Mouse (Mus musculus) gastrocnemius, postnatal 10 days (tissue): ENCODE data around the gene Rhoa. TPM values are rescaled to one million over a fixed set of nuclear protein-coding genes. Genes with fewer than 3 reads are reported as not detected.
A peak's percentile ranks its signal among the peaks of the same experiment; 100 is the strongest.

ENCODE experiments used
- DNase-seq: peaks from one replicate; pipeline ENCODE4 v3.0.0; 2021; ENCODE audit warnings: mixed read lengths
- total RNA-seq, 2 experiments: library from RNA; stranded (reverse); gene quantifications; 2 replicates each; pipeline ENCODE4 v1.2.3; 2021

Gene Rhoa
- total RNA-seq, 2 experiments from 2014 or later: 211 to 226 TPM

- DNase-seq: no peak
Observed at GRCm38 (mm10) chr9:108340258-108341138, 34.6 kb downstream of the Rhoa start.

GRCm38 (mm10) chr9:108341139-108341475 is 35.2 kb downstream of the Rhoa start:
- DNase-seq: no peak

GRCm38 (mm10) chr9:108341801-108342200 is 35.9 kb downstream of the Rhoa start:
- DNase-seq: no peak

- DNase-seq: no peak
Observed at GRCm38 (mm10) chr9:108342301-108342831, 36.4 kb downstream of the Rhoa start.

GRCm38 (mm10) chr9:108343331-108343730 is 37.4 kb downstream of the Rhoa start:
- DNase-seq: no peak

- DNase-seq: no peak
Observed at GRCm38 (mm10) chr9:108343835-108344234, 37.9 kb downstream of the Rhoa start.

GRCm38 (mm10) chr9:108344471-108344870 is 38.5 kb downstream of the Rhoa start:
- DNase-seq: no peak

- DNase-seq: no peak
Observed at GRCm38 (mm10) chr9:108347024-108347423, 41.1 kb downstream of the Rhoa start.

- DNase-seq: peak; percentile 89
Observed at GRCm38 (mm10) chr9:108347540-108348289, 41.8 kb downstream of the Rhoa start, which contains the start of gene Usp4. Usp4 (plus strand) TSS chr9:108347853.

- no peak for DNase-seq
Observed at GRCm38 (mm10) chr9:108348290-108348680, 42.4 kb downstream of the Rhoa start.

GRCm38 (mm10) chr9:108349727-108350126 is 43.8 kb downstream of the Rhoa start:
- no peak for DNase-seq

- DNase-seq: no peak
Observed at GRCm38 (mm10) chr9:108378234-108378633, 72.3 kb downstream of the Rhoa start.

- DNase-seq: no peak
Observed at GRCm38 (mm10) chr9:108378736-108379135, 72.8 kb downstream of the Rhoa start.

- no peak for DNase-seq
Observed at GRCm38 (mm10) chr9:108379294-108379693, 73.4 kb downstream of the Rhoa start.

- DNase-seq: no peak
Observed at GRCm38 (mm10) chr9:108381382-108381781, 75.5 kb downstream of the Rhoa start.

GRCm38 (mm10) chr9:108385006-108385405 is 79.1 kb downstream of the Rhoa start:
- DNase-seq: no peak

- no peak for DNase-seq
Observed at GRCm38 (mm10) chr9:108386816-108387215, 80.9 kb downstream of the Rhoa start.

Other genes with a start within 250 kb of the Rhoa start
- gene Mst1, start 225.7 kb upstream of the Rhoa start, total RNA-seq: under 1 TPM in 1 of 2 experiments, not detected in 1; 0.11 TPM
- gene Rnf123, start 222.8 kb upstream of the Rhoa start, total RNA-seq: 100 to 1,000 TPM; 153 to 172 TPM
- 10 to 100 TPM; 33.9 to 36.6 TPM for gene Apeh, start 211.5 kb upstream of the Rhoa start, total RNA-seq
- gene Bsn, start 115.7 kb upstream of the Rhoa start, total RNA-seq: under 1 TPM; 0.47 to 0.54 TPM
- 100 to 1,000 TPM; 286 to 307 TPM for gene Dag1, start 42.2 kb upstream of the Rhoa start, total RNA-seq
- 10 to 100 TPM in 1 of 2 experiments, 1 to 10 TPM in 1; 9.2 to 12.8 TPM for gene Nicn1, start 15.7 kb upstream of the Rhoa start, total RNA-seq
- gene Amt, start 9.3 kb upstream of the Rhoa start, total RNA-seq: 1 to 10 TPM in 1 of 2 experiments, under 1 TPM in 1; 0.82 to 2.4 TPM
- 10 to 100 TPM; 21.7 to 25.0 TPM for gene Tcta, start within 50 bp of the Rhoa start, total RNA-seq
- 100 to 1,000 TPM in 1 of 2 experiments, 10 to 100 TPM in 1; 97.1 to 117 TPM for gene Gpx1, start 32.8 kb downstream of the Rhoa start, total RNA-seq
- 10 to 100 TPM; 63.4 to 71.6 TPM for gene Usp4, start 41.7 kb downstream of the Rhoa start, total RNA-seq
- under 1 TPM; 0.59 to 0.72 TPM for gene 1700102P08Rik, start 86.7 kb downstream of the Rhoa start, total RNA-seq
- gene Ccdc36, start 122.4 kb downstream of the Rhoa start, total RNA-seq: under 1 TPM; 0.14 TPM
- not detected for gene BC048562, start 130.4 kb downstream of the Rhoa start, total RNA-seq
- gene Ccdc71, start 154.4 kb downstream of the Rhoa start, total RNA-seq: 10 to 100 TPM; 20.9 to 21.2 TPM
- 1 to 10 TPM; 8.0 to 8.8 TPM for gene Klhdc8b, start 155.5 kb downstream of the Rhoa start, total RNA-seq
- 100 to 1,000 TPM; 156 to 169 TPM for gene Lamb2, start 173.6 kb downstream of the Rhoa start, total RNA-seq
- gene Usp19, start 184.5 kb downstream of the Rhoa start, total RNA-seq: 100 to 1,000 TPM in 1 of 2 experiments, 10 to 100 TPM in 1; 91.5 to 109 TPM
- 10 to 100 TPM; 77.2 to 78.3 TPM for gene Qars, start 201.6 kb downstream of the Rhoa start, total RNA-seq
- 10 to 100 TPM; 67.6 to 81.9 TPM for gene Qrich1, start 210.7 kb downstream of the Rhoa start, total RNA-seq